Mouse (Mus musculus) neural tube, embryonic 14.5 days (tissue): ENCODE measurements around the gene Olfr543. TPM values are rescaled to one million over a fixed set of nuclear protein-coding genes. Genes with fewer than 3 reads are reported as not detected.

Experiments
- ATAC-seq: fragments of 200-750 bp; cut with Nextera tagmentation; 2 replicates; pipeline ENCODE4 v1.8.0; 2017; ENCODE audit warnings: low read depth, mild to moderate bottlenecking, moderate TSS enrichment, moderate library complexity
- H3K27ac ChIP-seq: fragments of 300-500 bp; sonication (generic); 2 replicates; pipeline ENCODE4 v1.5.1; 2014; ENCODE audit warnings: low read depth, mild to moderate bottlenecking, control low read depth, low read length, moderate library complexity, mixed read lengths
- H3K27me3 ChIP-seq: fragments of 300-500 bp; sonication (generic); 2 replicates; pipeline ENCODE4 v1.6.1; 2014; ENCODE audit warnings: low read length; ENCODE audit not compliant: control insufficient read depth, insufficient read depth
- H3K36me3 ChIP-seq: fragments of 300-500 bp; sonication (generic); 2 replicates; pipeline ENCODE4 v1.6.1; 2014; ENCODE audit warnings: low read length, mixed read lengths; ENCODE audit not compliant: control insufficient read depth, insufficient read depth
- H3K4me1 ChIP-seq: fragments of 300-500 bp; sonication (generic); 2 replicates; pipeline ENCODE4 v1.6.1; 2014; ENCODE audit warnings: low read length; ENCODE audit not compliant: control insufficient read depth, insufficient read depth
- H3K4me2 ChIP-seq: fragments of 300-500 bp; sonication (generic); 2 replicates; pipeline ENCODE4 v1.6.1; 2014; ENCODE audit warnings: mild to moderate bottlenecking, low read depth, low read length, control low read depth
- H3K4me3 ChIP-seq: fragments of 300-500 bp; sonication (generic); 2 replicates; pipeline ENCODE4 v1.5.1; 2014; ENCODE audit warnings: low read depth, low read length, control low read depth, mixed read lengths
- H3K9ac ChIP-seq: fragments of 300-500 bp; sonication (generic); replicated peaks from 2 replicates; pipeline ENCODE4 v1.6.1; 2014; ENCODE audit warnings: low read depth, mild to moderate bottlenecking, control low read depth, low read length, mixed read lengths
- H3K9me3 ChIP-seq: fragments of 300-500 bp; sonication (generic); 2 replicates; pipeline ENCODE4 v1.6.1; 2016; ENCODE audit warnings: low read length; ENCODE audit not compliant: control insufficient read depth
- WGBS: fragments of 180-500 bp; shearing (Covaris S2); extraction: QIAGEN DNeasy Blood & Tissue Kit; methylation state at CpG from one replicate; pipeline ENCODE4 v1.1.7; 2014; 5-methylcytosine and 5-hydroxymethylcytosine counted together
- polyA plus RNA-seq: library from polyadenylated mRNA; unstranded; fragments of >200 nt; fragmentation: Nextera tagmentation; extraction: Ambion mirVana; gene quantifications from 2 replicates; pipeline ENCODE4 v1.2.1, GENCODE M21; 2014

The Olfr543 gene
- polyA plus RNA-seq, 1 experiment from 2014 or later: 1.3 TPM

- no peak overlapping the region for H3K4me3 ChIP-seq
- H3K9ac ChIP-seq: no peak overlapping the region
- no peak for ATAC-seq
- H3K36me3 ChIP-seq: peaks cover 17% of the 10 kb centered on the region; the same call in 1 of the 2 replicates
- no peak overlapping the region for H3K27ac ChIP-seq
- no peaks in the 10 kb centered on the region for H3K27me3 ChIP-seq
- H3K9me3 ChIP-seq: no peaks in the 10 kb centered on the region
- no peak overlapping the region for H3K4me2 ChIP-seq
- WGBS: 89% methylated on average over 2 of the region's 2 CpGs
- 0 out of 2 replicates have a peak, but pooled peaks cover 5% of the 10 kb centered on the region for H3K4me1 ChIP-seq
These were observed 37.2 kb downstream of the Olfr543 start for GRCm38 (mm10) chr7:102444301-102444700.

- Histone ChIP-seq H3K36me3 (peaks cover 11% of the 10 kb centered on the region; the same call in 1 of the 2 replicates), H3K9me3 (no peaks in the 10 kb centered on the region), H3K27me3 (no peaks in the 10 kb centered on the region), H3K4me1 (0 out of 2 replicates have a peak, but pooled peaks cover 5% of the 10 kb centered on the region), H3K4me3 (peak overlapping the region; percentile 55), H3K9ac (peak overlapping the region; percentile 49), H3K27ac (no peak overlapping the region), H3K4me2 (peak overlapping the region; percentile 60)
- under 1% methylated on average over 4 of the region's 4 CpGs for WGBS
- ATAC-seq: no peak
These were observed 39.0 kb downstream of the Olfr543 start for GRCm38 (mm10) chr7:102442432-102442831.

- no peaks in the 10 kb centered on the region for H3K9me3 ChIP-seq
- peak within 1 kb of the TSS; percentile 25; the same call in 1 of the 2 replicates for H3K27ac ChIP-seq
- under 1% methylated on average over 51 of the region's 56 CpGs for WGBS
These were observed 39.7 kb downstream of the Olfr543 start, which contains the start of gene Rrm1 for GRCm38 (mm10) chr7:102441657-102442391. Rrm1 (plus strand) TSS chr7:102441695.

GRCm38 (mm10) chr7:102440822-102441656 is 40.4 kb downstream of the Olfr543 start:
- peak overlapping the region; percentile 30; the same call in 1 of the 2 replicates for H3K4me2 ChIP-seq
- H3K27me3 ChIP-seq: no peaks in the 10 kb centered on the region
- ATAC-seq: peak; percentile 23
- peak overlapping the region; percentile 55 for H3K4me3 ChIP-seq
- H3K4me1 ChIP-seq: 0 out of 2 replicates have a peak, but pooled peaks cover 5% of the 10 kb centered on the region
- H3K9me3 ChIP-seq: no peaks in the 10 kb centered on the region
- no peak overlapping the region for H3K9ac ChIP-seq
- H3K27ac ChIP-seq: peak overlapping the region; percentile 25; the same call in 1 of the 2 replicates
- 56% methylated on average over 15 of the region's 15 CpGs for WGBS
- H3K36me3 ChIP-seq: peaks cover 4% of the 10 kb centered on the region; the same call in 1 of the 2 replicates

More at GRCm38 (mm10) chr7:102441657-102442391, 39.7 kb downstream of the Olfr543 start, which contains the start of gene Rrm1:
- Histone ChIP-seq H3K4me1 (0 out of 2 replicates have a peak, but pooled peaks cover 5% of the 10 kb centered on the region), H3K27me3 (no peaks in the 10 kb centered on the region), H3K4me2 (peak within 1 kb of the TSS; percentile 60), H3K9ac (peak within 1 kb of the TSS; percentile 49), H3K36me3 (peaks cover 11% of the 10 kb centered on the region; the same call in 1 of the 2 replicates), H3K4me3 (peak within 1 kb of the TSS; percentile 55)
- peak; percentile 100 for ATAC-seq

- Histone ChIP-seq H3K4me3 (no peak overlapping the region), H3K4me2 (no peak overlapping the region), H3K36me3 (no peaks in the 10 kb centered on the region), H3K9ac (no peak overlapping the region), H3K9me3 (no peaks in the 10 kb centered on the region), H3K27ac (no peak overlapping the region), H3K4me1 (no peaks in the 10 kb centered on the region), H3K27me3 (no peaks in the 10 kb centered on the region)
- ATAC-seq: no peak
- 94% methylated on average over 2 of the region's 2 CpGs for WGBS
These were observed 47.1 kb downstream of the Olfr543 start for GRCm38 (mm10) chr7:102434344-102434743.

Other genes with a start within 250 kb of the Olfr543 start
- 11.4 and 19.4 TPM in 2 replicates for gene Rhog, start 225.6 kb downstream of the Olfr543 start, polyA plus RNA-seq
- gene Stim1, start 213.9 kb downstream of the Olfr543 start, polyA plus RNA-seq: 12.1 and 17.5 TPM in 2 replicates
- gene Rrm1, start 40.0 kb downstream of the Olfr543 start, polyA plus RNA-seq: 35.3 and 37.6 TPM in 2 replicates
- 0.12 and 0.21 TPM in 2 replicates for gene Olfr544, start 6.6 kb upstream of the Olfr543 start, polyA plus RNA-seq
- gene Olfr545, start 17.9 kb upstream of the Olfr543 start, polyA plus RNA-seq: 0.19 and 0.37 TPM in 2 replicates
- gene Olfr547, start 53.1 kb upstream of the Olfr543 start, polyA plus RNA-seq: not detected in 2 replicates
- not detected in 2 replicates for gene Olfr548-ps1, start 59.2 kb upstream of the Olfr543 start, polyA plus RNA-seq
- gene Olfr549, start 68.2 kb upstream of the Olfr543 start, polyA plus RNA-seq: not detected in 2 replicates
- 0.11 and 0.58 TPM in 2 replicates for gene Trim21, start 83.8 kb upstream of the Olfr543 start, polyA plus RNA-seq
- gene Olfr550, start 89.8 kb upstream of the Olfr543 start, polyA plus RNA-seq: not detected in 2 replicates
- gene Olfr551, start 110.2 kb upstream of the Olfr543 start, polyA plus RNA-seq: not detected in 2 replicates
- gene Olfr552, start 116.1 kb upstream of the Olfr543 start, polyA plus RNA-seq: not detected in 2 replicates
- gene Olfr553, start 136.5 kb upstream of the Olfr543 start, polyA plus RNA-seq: not detected in 2 replicates
- not detected in 2 replicates for gene Olfr554, start 156.8 kb upstream of the Olfr543 start, polyA plus RNA-seq
- not detected in 2 replicates for gene Olfr555, start 177.1 kb upstream of the Olfr543 start, polyA plus RNA-seq
- not detected in 2 replicates for gene Olfr556, start 183.2 kb upstream of the Olfr543 start, polyA plus RNA-seq
- gene Trim68, start 205.6 kb upstream of the Olfr543 start, polyA plus RNA-seq: 8.0 and 8.7 TPM in 2 replicates
- not detected in 2 replicates for gene Olfr557, start 214.2 kb upstream of the Olfr543 start, polyA plus RNA-seq
- 0.12 and 0.36 TPM in 2 replicates for gene Olfr558, start 220.5 kb upstream of the Olfr543 start, polyA plus RNA-seq
- not detected in 2 replicates for gene Olfr33, start 237.4 kb upstream of the Olfr543 start, polyA plus RNA-seq
- gene Olfr559, start 245.8 kb upstream of the Olfr543 start, polyA plus RNA-seq: not detected in 2 replicates